Mouse (Mus musculus): ENCODE measurements around the gene Mdp1. TPM values are rescaled to one million over a fixed set of nuclear protein-coding genes. Genes with fewer than 3 reads are reported as not detected.

Gene Mdp1
- polyA plus RNA-seq, 1 experiment, result 23.9 TPM

GRCm38 (mm10) chr14:55634874-55635522 is 25.3 kb downstream of the Mdp1 start:
- TF ChIP-seq POLR2A (IDR thresholded peaks at IDR 0.05; ENCODE audit: low read depth, low read length) (no peak), CTCF (IDR thresholded peaks at IDR 0.05; ENCODE audit: extremely low read depth, insufficient read length, insufficient replicate concordance, low read depth, low read length) (no peak)
- Histone ChIP-seq H3K27me3 (ENCODE audit: control insufficient read depth, insufficient read depth, low read length) (no peaks in the 10 kb centered on the region), H3K36me3 (ENCODE audit: control insufficient read depth, insufficient read depth, low read length) (peaks cover 41% of the 10 kb centered on the region), H3K4me3 (ENCODE audit: low read depth, low read length) (peak overlapping the region; percentile 73), H3K27ac (ENCODE audit: insufficient read depth, low read depth, low read length) (no peak overlapping the region; the same call in 1 of the 2 replicates), H3K4me1 (ENCODE audit: control insufficient read depth, insufficient read depth, insufficient read length, low read length) (peaks cover 4% of the 10 kb centered on the region)
- WGBS, result 3% methylated on average over 23 of the region's 23 CpGs

- H3K4me1 ChIP-seq (ENCODE audit: control insufficient read depth, insufficient read depth, insufficient read length, low read length), result peaks cover 15% of the 10 kb centered on the region
- WGBS, result 32% methylated on average over 5 of the region's 5 CpGs
- H3K4me3 ChIP-seq (ENCODE audit: low read depth, low read length), result no peak overlapping the region
- TF ChIP-seq CTCF (IDR thresholded peaks at IDR 0.05; ENCODE audit: extremely low read depth, insufficient read length, insufficient replicate concordance, low read depth, low read length), result peak; percentile 73; the same call in 1 of the 2 replicates
- no peak for TF ChIP-seq POLR2A (IDR thresholded peaks at IDR 0.05; ENCODE audit: low read depth, low read length)
- peaks cover 51% of the 10 kb centered on the region for H3K36me3 ChIP-seq (ENCODE audit: control insufficient read depth, insufficient read depth, low read length)
- H3K27me3 ChIP-seq (ENCODE audit: control insufficient read depth, insufficient read depth, low read length), result no peaks in the 10 kb centered on the region
- no peak overlapping the region for H3K27ac ChIP-seq (ENCODE audit: insufficient read depth, low read depth, low read length)
These were observed 31.0 kb downstream of the Mdp1 start for GRCm38 (mm10) chr14:55629312-55629711.

- TF ChIP-seq POLR2A (IDR thresholded peaks at IDR 0.05; ENCODE audit: low read depth, low read length), result no peak
- TF ChIP-seq CTCF (IDR thresholded peaks at IDR 0.05; ENCODE audit: extremely low read depth, insufficient read length, insufficient replicate concordance, low read depth, low read length), result no peak; the same call in 1 of the 2 replicates
- Histone ChIP-seq H3K4me1 (ENCODE audit: control insufficient read depth, insufficient read depth, insufficient read length, low read length) (peaks cover 15% of the 10 kb centered on the region), H3K27ac (ENCODE audit: insufficient read depth, low read depth, low read length) (peak overlapping the region; percentile 33), H3K27me3 (ENCODE audit: control insufficient read depth, insufficient read depth, low read length) (no peaks in the 10 kb centered on the region), H3K4me3 (ENCODE audit: low read depth, low read length) (no peak overlapping the region), H3K36me3 (ENCODE audit: control insufficient read depth, insufficient read depth, low read length) (peaks cover 52% of the 10 kb centered on the region)
- 73% methylated on average over 27 of the region's 27 CpGs for WGBS
These were observed 32.1 kb downstream of the Mdp1 start for GRCm38 (mm10) chr14:55628077-55628827.

GRCm38 (mm10) chr14:55618486-55619195 is 41.7 kb downstream of the Mdp1 start:
- TF ChIP-seq CTCF (IDR thresholded peaks at IDR 0.05; ENCODE audit: extremely low read depth, insufficient read length, insufficient replicate concordance, low read depth, low read length) (no peak), POLR2A (IDR thresholded peaks at IDR 0.05; ENCODE audit: low read depth, low read length) (no peak)
- Histone ChIP-seq H3K27ac (ENCODE audit: insufficient read depth, low read depth, low read length) (no peak overlapping the region), H3K36me3 (ENCODE audit: control insufficient read depth, insufficient read depth, low read length) (0 out of 2 replicates have a peak, but pooled peaks cover 2% of the 10 kb centered on the region), H3K27me3 (ENCODE audit: control insufficient read depth, insufficient read depth, low read length) (no peaks in the 10 kb centered on the region), H3K4me1 (ENCODE audit: control insufficient read depth, insufficient read depth, insufficient read length, low read length) (peaks cover 5% of the 10 kb centered on the region; the same call in 1 of the 2 replicates), H3K4me3 (ENCODE audit: low read depth, low read length) (peak overlapping the region; percentile 60)
- WGBS, result 24% methylated on average over 22 of the region's 22 CpGs

GRCm38 (mm10) chr14:55617822-55618221 is 42.5 kb downstream of the Mdp1 start, which contains the start of gene Rec8:
Gene Rec8, plus strand, starts transcription at chr14:55618037.
- 24% methylated on average over 21 of the region's 21 CpGs for WGBS
- Histone ChIP-seq H3K36me3 (ENCODE audit: control insufficient read depth, insufficient read depth, low read length) (no peaks in the 10 kb centered on the region), H3K27me3 (ENCODE audit: control insufficient read depth, insufficient read depth, low read length) (no peaks in the 10 kb centered on the region), H3K27ac (ENCODE audit: insufficient read depth, low read depth, low read length) (no peak within 1 kb of the TSS), H3K4me1 (ENCODE audit: control insufficient read depth, insufficient read depth, insufficient read length, low read length) (peaks cover 8% of the 10 kb centered on the region; the same call in 1 of the 2 replicates), H3K4me3 (ENCODE audit: low read depth, low read length) (peak within 1 kb of the TSS; percentile 60)
- TF ChIP-seq CTCF (IDR thresholded peaks at IDR 0.05; ENCODE audit: extremely low read depth, insufficient read length, insufficient replicate concordance, low read depth, low read length), result no peak
- TF ChIP-seq POLR2A (IDR thresholded peaks at IDR 0.05; ENCODE audit: low read depth, low read length), result no peak; the same call in 1 of the 2 replicates

GRCm38 (mm10) chr14:55616844-55617243 is 43.5 kb downstream of the Mdp1 start:
- 79% methylated on average over 2 of the region's 2 CpGs for WGBS
- Histone ChIP-seq H3K4me3 (ENCODE audit: low read depth, low read length) (no peak overlapping the region), H3K27ac (ENCODE audit: insufficient read depth, low read depth, low read length) (no peak overlapping the region), H3K36me3 (ENCODE audit: control insufficient read depth, insufficient read depth, low read length) (no peaks in the 10 kb centered on the region), H3K27me3 (ENCODE audit: control insufficient read depth, insufficient read depth, low read length) (no peaks in the 10 kb centered on the region), H3K4me1 (ENCODE audit: control insufficient read depth, insufficient read depth, insufficient read length, low read length) (peaks cover 12% of the 10 kb centered on the region; the same call in 1 of the 2 replicates)
- TF ChIP-seq POLR2A (IDR thresholded peaks at IDR 0.05; ENCODE audit: low read depth, low read length), result no peak
- TF ChIP-seq CTCF (IDR thresholded peaks at IDR 0.05; ENCODE audit: extremely low read depth, insufficient read length, insufficient replicate concordance, low read depth, low read length), result no peak

Measured in small intestine, adult 2 months (tissue).